Mouse (Mus musculus) stomach, postnatal 0 days (tissue): Measurements from ENCODE around the gene Ccnjl.

ENCODE experiments used
- CTCF ChIP-seq: IDR thresholded peaks from 2 replicates; pipeline ENCODE4 v1.5.1; 2016; ENCODE audit warnings: antibody characterized with exemption, low read depth, mild to moderate bottlenecking, moderate library complexity
- EP300 ChIP-seq: optimal IDR thresholded peaks from 2 replicates; pipeline ENCODE3; 2016; ENCODE audit warnings: antibody characterized with exemption

GRCm38 (mm10) chr11:43531619-43532018, 3.0 kb downstream of the Ccnjl start:
- TF ChIP-seq CTCF, result peak; percentile 58
- TF ChIP-seq EP300, result no peak
